Mouse (Mus musculus): ENCODE data around the gene Pmepa1. TPM values are rescaled to one million over a fixed set of nuclear protein-coding genes. Genes with fewer than 3 reads are reported as not detected.

Gene Pmepa1
- polyA plus RNA-seq, 1 experiment from 2014 or later = 5.3 TPM

DNA sequence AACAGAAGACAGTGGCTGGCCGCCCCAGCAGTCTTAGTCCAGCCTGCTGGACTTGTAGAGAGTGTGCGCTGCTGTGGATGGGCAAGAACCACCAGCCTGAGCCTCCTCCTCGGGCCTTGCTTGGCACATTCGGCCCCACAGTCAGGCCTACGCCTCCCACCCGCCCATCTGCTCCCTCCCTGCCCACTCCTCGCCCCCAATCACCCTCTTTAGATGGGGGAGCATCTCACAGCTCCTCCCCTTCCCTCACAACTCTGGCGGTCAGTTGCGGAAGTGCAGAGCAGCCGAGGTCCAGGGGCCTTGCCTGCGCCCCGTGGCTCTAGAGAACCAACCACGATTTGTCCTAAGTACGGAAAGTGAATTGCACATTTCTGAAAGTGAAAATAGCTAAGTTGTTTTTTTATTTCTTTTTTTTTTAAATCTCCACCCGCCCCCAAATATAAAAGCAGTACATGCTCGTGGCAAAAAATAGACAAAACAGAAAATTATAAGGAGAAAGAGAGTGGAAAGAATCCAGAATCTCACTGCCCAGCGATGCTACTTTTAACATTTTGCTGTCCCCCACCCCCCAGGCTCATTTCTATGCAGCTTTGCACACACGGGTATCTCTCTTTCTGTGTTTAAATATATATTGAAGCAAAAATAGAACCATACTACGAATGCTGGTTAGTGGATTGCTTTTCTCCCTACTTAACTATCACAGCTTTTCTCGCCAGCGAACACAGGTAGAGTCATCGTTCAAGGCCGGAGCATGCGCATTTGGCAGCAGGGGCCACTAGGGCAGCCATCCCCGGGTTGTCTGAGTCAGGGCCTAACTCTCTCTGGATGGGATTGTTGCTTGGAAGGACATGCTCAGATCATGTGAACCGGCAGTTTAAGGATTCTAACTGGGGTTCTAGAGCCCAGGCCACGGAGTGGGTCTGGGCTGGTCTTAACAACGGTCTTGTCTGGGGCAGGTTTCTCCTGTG lies 24.6 kb upstream of the Pmepa1 start:
- DNase-seq (ENCODE audit: low spot score) (peak; percentile 33), ATAC-seq (ENCODE audit: insufficient read depth, low FRiP score, low TSS enrichment) (no peak)
- Histone ChIP-seq H3K9me3 (ENCODE audit: control insufficient read depth, low read length) (no peaks in the 10 kb centered on the region), H3K27me3 (ENCODE audit: control insufficient read depth, insufficient read depth, low read length) (no peaks in the 10 kb centered on the region), H3K4me1 (ENCODE audit: control insufficient read depth, insufficient read depth, low read length) (no peaks in the 10 kb centered on the region), H3K4me2 (ENCODE audit: low read depth) (no peak overlapping the region), H3K36me3 (ENCODE audit: control insufficient read depth, insufficient read depth, low read length) (no peaks in the 10 kb centered on the region), H3K4me3 (ENCODE audit: low read depth, low read length) (no peak overlapping the region), H3K9ac (ENCODE audit: low read length) (no peak overlapping the region), H3K27ac (ENCODE audit: low read depth, low read length) (no peak overlapping the region)
- 69% methylated on average over 28 of the region's 28 CpGs for WGBS

DNA sequence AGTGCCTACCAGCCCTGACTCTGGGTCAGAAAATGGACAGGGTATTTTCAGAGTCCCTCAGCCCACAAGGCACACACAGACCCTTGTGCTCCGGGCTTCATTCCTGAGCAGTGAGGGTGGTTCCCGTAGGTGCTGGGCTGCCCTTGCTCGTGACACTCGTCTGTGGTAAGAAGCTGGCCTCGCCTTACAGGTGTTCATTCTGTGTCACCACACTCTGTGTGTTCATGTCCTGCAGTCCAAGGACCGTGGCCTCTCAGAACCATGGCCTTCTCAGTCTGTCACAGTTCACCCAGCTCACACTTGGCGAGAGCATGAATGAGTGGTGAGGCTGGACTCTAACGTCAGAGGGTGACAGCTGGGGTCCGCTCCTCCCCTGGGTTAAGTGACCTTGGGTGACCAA lies 20.1 kb upstream of the Pmepa1 start:
- no peak overlapping the region for H3K9ac ChIP-seq (ENCODE audit: low read length)
- no peaks in the 10 kb centered on the region for H3K27me3 ChIP-seq (ENCODE audit: control insufficient read depth, insufficient read depth, low read length)
- H3K9me3 ChIP-seq (ENCODE audit: control insufficient read depth, low read length) = no peaks in the 10 kb centered on the region
- ATAC-seq (ENCODE audit: insufficient read depth, low FRiP score, low TSS enrichment) (no peak), DNase-seq (ENCODE audit: low spot score) (no peak)
- WGBS = 86% methylated on average over 9 of the region's 9 CpGs
- H3K27ac ChIP-seq (ENCODE audit: low read depth, low read length) = no peak overlapping the region
- no peaks in the 10 kb centered on the region for H3K4me1 ChIP-seq (ENCODE audit: control insufficient read depth, insufficient read depth, low read length)
- no peak overlapping the region for H3K4me3 ChIP-seq (ENCODE audit: low read depth, low read length)
- no peak overlapping the region for H3K4me2 ChIP-seq (ENCODE audit: low read depth)
- no peaks in the 10 kb centered on the region for H3K36me3 ChIP-seq (ENCODE audit: control insufficient read depth, insufficient read depth, low read length)

DNA sequence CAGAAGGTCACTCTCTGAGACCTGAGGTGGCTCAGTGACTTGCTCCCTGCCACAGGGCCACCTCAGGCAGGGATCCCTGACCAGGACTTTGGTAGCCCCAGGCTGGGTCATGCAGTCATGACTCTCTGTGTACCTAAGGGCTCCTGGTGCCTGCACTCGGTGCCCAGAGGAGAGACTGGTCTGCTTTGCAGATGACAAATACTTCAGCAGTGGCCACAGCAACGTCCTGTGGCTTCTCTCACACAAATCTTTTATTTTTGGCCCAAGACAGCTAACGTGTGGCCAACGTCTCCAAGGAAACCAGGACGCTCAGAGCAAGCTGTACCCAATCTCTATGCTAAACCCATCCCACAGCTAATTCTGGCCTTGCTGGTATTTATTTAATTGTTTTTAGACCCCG lies 16.7 kb upstream of the Pmepa1 start:
- no peaks in the 10 kb centered on the region for H3K4me1 ChIP-seq (ENCODE audit: control insufficient read depth, insufficient read depth, low read length)
- H3K27me3 ChIP-seq (ENCODE audit: control insufficient read depth, insufficient read depth, low read length) = no peaks in the 10 kb centered on the region
- DNase-seq (ENCODE audit: low spot score) (no peak), ATAC-seq (ENCODE audit: insufficient read depth, low FRiP score, low TSS enrichment) (no peak)
- no peak overlapping the region for H3K9ac ChIP-seq (ENCODE audit: low read length)
- no peaks in the 10 kb centered on the region for H3K36me3 ChIP-seq (ENCODE audit: control insufficient read depth, insufficient read depth, low read length)
- no peak overlapping the region for H3K4me3 ChIP-seq (ENCODE audit: low read depth, low read length)
- no peak overlapping the region for H3K4me2 ChIP-seq (ENCODE audit: low read depth)
- no peaks in the 10 kb centered on the region for H3K9me3 ChIP-seq (ENCODE audit: control insufficient read depth, low read length)
- WGBS = 74% methylated on average over 6 of the region's 6 CpGs
- H3K27ac ChIP-seq (ENCODE audit: low read depth, low read length) = no peak overlapping the region

DNA sequence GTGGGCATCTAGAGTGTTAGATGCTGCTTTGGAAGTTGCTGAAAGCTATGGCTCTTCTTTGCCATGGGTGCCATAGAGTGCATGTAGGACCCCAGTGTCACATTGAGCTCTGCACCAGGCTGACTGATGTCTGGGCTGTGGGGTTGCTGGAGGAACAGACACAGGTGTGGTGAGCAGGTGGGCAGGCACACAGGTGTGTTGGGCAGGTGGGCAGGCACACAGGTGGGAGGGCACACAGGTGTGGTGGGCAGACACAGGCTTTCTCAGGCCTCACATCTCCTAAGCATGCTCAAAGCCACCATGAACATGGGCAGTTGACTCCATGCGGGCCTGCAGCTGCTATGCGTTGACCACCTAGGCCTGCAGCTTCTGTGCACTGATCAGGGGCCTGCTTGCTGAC lies 16.2 kb upstream of the Pmepa1 start:
- H3K4me1 ChIP-seq (ENCODE audit: control insufficient read depth, insufficient read depth, low read length) = no peaks in the 10 kb centered on the region
- 94% methylated on average over 2 of the region's 2 CpGs for WGBS
- ATAC-seq (ENCODE audit: insufficient read depth, low FRiP score, low TSS enrichment) = no peak
- H3K27ac ChIP-seq (ENCODE audit: low read depth, low read length) = no peak overlapping the region
- H3K4me2 ChIP-seq (ENCODE audit: low read depth) = no peak overlapping the region
- H3K27me3 ChIP-seq (ENCODE audit: control insufficient read depth, insufficient read depth, low read length) = no peaks in the 10 kb centered on the region
- H3K36me3 ChIP-seq (ENCODE audit: control insufficient read depth, insufficient read depth, low read length) = no peaks in the 10 kb centered on the region
- H3K9ac ChIP-seq (ENCODE audit: low read length) = no peak overlapping the region
- no peak overlapping the region for H3K4me3 ChIP-seq (ENCODE audit: low read depth, low read length)
- DNase-seq (ENCODE audit: low spot score) = no peak
- no peaks in the 10 kb centered on the region for H3K9me3 ChIP-seq (ENCODE audit: control insufficient read depth, low read length)

DNA sequence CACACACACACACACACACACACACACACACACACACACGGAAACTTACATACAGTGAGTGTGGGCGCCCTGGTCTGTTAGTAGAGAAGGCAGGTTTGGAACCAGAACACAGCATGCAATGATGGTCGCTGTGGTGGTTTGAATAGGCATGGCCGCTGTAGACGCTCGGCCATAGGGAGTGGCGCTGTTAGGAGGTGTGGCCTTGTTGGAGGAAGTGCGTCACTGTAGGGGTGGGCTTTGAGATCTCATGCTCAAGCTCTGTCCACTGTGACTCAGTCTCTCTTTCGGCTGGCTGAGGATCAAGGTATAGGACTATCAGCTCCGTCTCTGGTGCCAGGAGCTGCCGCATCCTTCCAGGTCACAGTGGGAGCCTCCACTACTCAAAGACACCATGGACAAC lies 14.6 kb upstream of the Pmepa1 start:
- Histone ChIP-seq H3K27ac (ENCODE audit: low read depth, low read length) (no peak overlapping the region), H3K27me3 (ENCODE audit: control insufficient read depth, insufficient read depth, low read length) (no peaks in the 10 kb centered on the region), H3K9me3 (ENCODE audit: control insufficient read depth, low read length) (no peaks in the 10 kb centered on the region), H3K4me1 (ENCODE audit: control insufficient read depth, insufficient read depth, low read length) (no peaks in the 10 kb centered on the region), H3K4me3 (ENCODE audit: low read depth, low read length) (no peak overlapping the region), H3K9ac (ENCODE audit: low read length) (no peak overlapping the region), H3K36me3 (ENCODE audit: control insufficient read depth, insufficient read depth, low read length) (no peaks in the 10 kb centered on the region), H3K4me2 (ENCODE audit: low read depth) (no peak overlapping the region)
- no peak for ATAC-seq (ENCODE audit: insufficient read depth, low FRiP score, low TSS enrichment)
- WGBS = 90% methylated on average over 11 of the region's 11 CpGs
- DNase-seq (ENCODE audit: low spot score) = no peak

DNA sequence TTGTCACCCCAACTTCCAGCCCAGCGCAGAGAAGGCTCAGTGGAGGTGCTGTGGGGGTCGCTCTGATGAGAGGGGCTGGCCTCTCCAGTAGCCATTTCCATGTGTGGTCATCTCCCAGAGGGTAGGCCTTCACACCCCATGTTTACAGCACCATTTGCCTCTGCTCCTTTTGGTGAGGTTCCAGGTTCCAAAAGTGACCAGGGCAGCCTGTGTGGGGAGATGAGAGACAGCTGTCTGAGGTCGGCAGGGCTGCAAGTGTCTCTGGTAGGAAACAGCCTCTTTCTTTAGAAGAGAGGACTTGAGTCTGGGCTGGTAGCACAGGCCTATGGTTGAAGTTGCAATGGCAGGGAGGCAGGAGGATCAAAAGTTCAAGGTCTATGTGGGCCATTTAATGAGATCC lies 13.6 kb upstream of the Pmepa1 start:
- Histone ChIP-seq H3K36me3 (ENCODE audit: control insufficient read depth, insufficient read depth, low read length) (no peaks in the 10 kb centered on the region), H3K9me3 (ENCODE audit: control insufficient read depth, low read length) (no peaks in the 10 kb centered on the region), H3K4me3 (ENCODE audit: low read depth, low read length) (no peak overlapping the region), H3K4me2 (ENCODE audit: low read depth) (no peak overlapping the region), H3K9ac (ENCODE audit: low read length) (no peak overlapping the region), H3K27me3 (ENCODE audit: control insufficient read depth, insufficient read depth, low read length) (no peaks in the 10 kb centered on the region), H3K4me1 (ENCODE audit: control insufficient read depth, insufficient read depth, low read length) (no peaks in the 10 kb centered on the region), H3K27ac (ENCODE audit: low read depth, low read length) (no peak overlapping the region)
- DNase-seq (ENCODE audit: low spot score) = no peak
- no peak for ATAC-seq (ENCODE audit: insufficient read depth, low FRiP score, low TSS enrichment)
- WGBS = 56% methylated on average over 3 of the region's 3 CpGs

DNA sequence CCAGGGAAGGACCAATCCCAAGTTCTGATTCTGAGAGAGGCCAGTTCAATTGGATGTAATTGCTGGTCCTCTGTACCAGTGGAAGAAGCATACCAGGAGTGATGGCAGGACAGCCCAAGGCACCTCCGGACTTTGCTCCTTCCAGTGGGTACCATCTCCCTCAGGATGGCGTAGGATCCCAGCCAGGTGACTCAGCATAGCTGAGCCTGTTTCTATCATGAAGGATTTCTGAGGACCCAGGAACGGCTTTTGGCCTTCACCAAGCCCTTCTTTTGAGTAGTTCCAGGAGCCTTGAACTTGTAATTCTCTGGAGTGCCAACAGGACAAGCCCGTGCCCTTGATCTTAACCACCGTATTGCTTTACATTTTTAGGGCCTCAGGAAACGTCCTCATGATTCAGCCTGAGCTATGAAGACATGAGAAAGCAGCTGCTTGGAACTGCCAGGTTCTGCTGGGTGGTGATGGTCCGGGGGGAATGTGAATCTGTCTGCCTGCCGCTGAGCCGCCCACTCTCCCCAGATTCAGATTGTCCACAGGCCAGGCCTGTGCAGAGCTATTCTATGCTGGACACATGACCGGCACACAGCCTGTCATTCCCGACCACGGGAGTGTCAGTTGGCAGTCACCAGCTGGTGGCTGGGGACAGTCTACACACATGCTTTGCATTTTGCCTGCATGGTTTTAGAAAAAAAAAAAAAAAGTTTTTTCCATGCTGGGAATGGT lies 9.6 kb upstream of the Pmepa1 start:
- H3K4me3 ChIP-seq (ENCODE audit: low read depth, low read length) = no peak overlapping the region
- no peak overlapping the region for H3K27ac ChIP-seq (ENCODE audit: low read depth, low read length)
- H3K4me1 ChIP-seq (ENCODE audit: control insufficient read depth, insufficient read depth, low read length) = no peaks in the 10 kb centered on the region
- ATAC-seq (ENCODE audit: insufficient read depth, low FRiP score, low TSS enrichment) (no peak), DNase-seq (ENCODE audit: low spot score) (no peak)
- H3K9me3 ChIP-seq (ENCODE audit: control insufficient read depth, low read length) = no peaks in the 10 kb centered on the region
- H3K36me3 ChIP-seq (ENCODE audit: control insufficient read depth, insufficient read depth, low read length) = no peaks in the 10 kb centered on the region
- no peaks in the 10 kb centered on the region for H3K27me3 ChIP-seq (ENCODE audit: control insufficient read depth, insufficient read depth, low read length)
- 88% methylated on average over 12 of the region's 12 CpGs for WGBS
- no peak overlapping the region for H3K9ac ChIP-seq (ENCODE audit: low read length)
- no peak overlapping the region for H3K4me2 ChIP-seq (ENCODE audit: low read depth)

DNA sequence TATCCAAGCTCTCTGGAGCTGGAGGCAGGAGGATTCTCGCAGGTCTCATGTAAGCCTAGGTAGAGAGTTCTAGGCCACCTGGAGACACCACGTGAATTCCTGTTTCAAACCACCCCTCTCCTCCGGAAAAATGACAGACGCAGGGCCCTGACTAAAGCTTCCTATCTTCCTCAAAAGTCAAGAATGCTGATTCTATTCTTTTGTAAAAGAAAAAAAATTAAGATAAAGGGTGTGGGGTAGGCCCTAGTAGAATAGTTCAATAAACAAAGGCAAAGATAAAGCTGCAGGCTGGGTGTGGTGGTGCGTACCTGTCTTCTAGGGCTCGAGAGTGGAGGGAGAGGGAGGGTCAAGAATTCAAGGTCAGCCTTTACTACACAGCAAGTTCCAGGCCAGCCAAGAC lies 8.4 kb upstream of the Pmepa1 start:
- no peaks in the 10 kb centered on the region for H3K36me3 ChIP-seq (ENCODE audit: control insufficient read depth, insufficient read depth, low read length)
- ATAC-seq (ENCODE audit: insufficient read depth, low FRiP score, low TSS enrichment) (no peak), DNase-seq (ENCODE audit: low spot score) (no peak)
- no peaks in the 10 kb centered on the region for H3K27me3 ChIP-seq (ENCODE audit: control insufficient read depth, insufficient read depth, low read length)
- WGBS = 85% methylated on average over 6 of the region's 6 CpGs
- no peaks in the 10 kb centered on the region for H3K9me3 ChIP-seq (ENCODE audit: control insufficient read depth, low read length)
- no peak overlapping the region for H3K9ac ChIP-seq (ENCODE audit: low read length)
- H3K4me2 ChIP-seq (ENCODE audit: low read depth) = no peak overlapping the region
- H3K27ac ChIP-seq (ENCODE audit: low read depth, low read length) = no peak overlapping the region
- no peaks in the 10 kb centered on the region for H3K4me1 ChIP-seq (ENCODE audit: control insufficient read depth, insufficient read depth, low read length)
- no peak overlapping the region for H3K4me3 ChIP-seq (ENCODE audit: low read depth, low read length)

DNA sequence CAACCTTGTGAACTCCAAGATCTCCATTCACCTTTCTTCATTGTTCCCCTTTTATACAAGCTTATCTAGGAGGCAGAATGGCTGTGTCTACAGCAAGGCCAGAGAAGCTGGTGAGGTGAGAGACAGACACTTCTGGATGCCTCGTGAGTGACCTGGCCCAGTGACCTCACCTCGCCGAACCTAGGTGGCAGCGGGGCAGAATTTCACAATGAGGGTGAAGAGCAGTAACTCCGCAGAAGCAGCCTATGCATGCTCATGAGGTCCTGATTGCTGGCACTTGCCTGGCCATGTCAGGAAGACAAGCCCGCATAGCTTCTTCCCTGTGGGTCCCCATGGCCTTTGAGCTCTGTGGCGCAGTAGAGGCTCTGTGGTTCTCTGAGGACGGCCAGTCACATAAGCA lies 5.9 kb upstream of the Pmepa1 start:
- 87% methylated on average over 8 of the region's 8 CpGs for WGBS

More for the DNA sequence above, 5.9 kb upstream of the Pmepa1 start:
- Histone ChIP-seq H3K4me3 (ENCODE audit: low read depth, low read length) (no peak overlapping the region), H3K27ac (ENCODE audit: low read depth, low read length) (no peak overlapping the region), H3K36me3 (ENCODE audit: control insufficient read depth, insufficient read depth, low read length) (no peaks in the 10 kb centered on the region), H3K9me3 (ENCODE audit: control insufficient read depth, low read length) (no peaks in the 10 kb centered on the region), H3K4me2 (ENCODE audit: low read depth) (no peak overlapping the region), H3K27me3 (ENCODE audit: control insufficient read depth, insufficient read depth, low read length) (no peaks in the 10 kb centered on the region), H3K4me1 (ENCODE audit: control insufficient read depth, insufficient read depth, low read length) (peaks cover 1% of the 10 kb centered on the region; the same call in 1 of the 2 replicates), H3K9ac (ENCODE audit: low read length) (no peak overlapping the region)
- ATAC-seq (ENCODE audit: insufficient read depth, low FRiP score, low TSS enrichment) (no peak), DNase-seq (ENCODE audit: low spot score) (no peak)

Measured in neural tube, embryonic 11.5 days (tissue).